Mouse (Mus musculus) thymus, postnatal 0 days (tissue): Measurements from ENCODE around the gene Exosc9. TPM values are rescaled to one million over a fixed set of nuclear protein-coding genes. Genes with fewer than 3 reads are reported as not detected.
"Not testable (repeated sequence)": the region's sequence is repeated elsewhere in the genome, so short reads cannot be mapped to it uniquely, and the experiment has no call there.

Experiments used
- DNase-seq: peaks from one replicate; pipeline ENCODE4 v3.0.0-alpha.2; 2015; ENCODE audit warnings: low spot score
- polyA plus RNA-seq: library from polyadenylated mRNA; unstranded; fragments of >200 nt; fragmentation: Nextera tagmentation; extraction: Ambion mirVana; gene quantifications from 2 replicates; pipeline ENCODE4 v1.2.1, GENCODE M21; 2015

Gene Exosc9
- polyA plus RNA-seq, 1 experiment from 2014 or later: 61.4 TPM

- no peak for DNase-seq
Measured at GRCm38 (mm10) chr3:36551851-36552384, 488 bp upstream of the Exosc9 start.

GRCm38 (mm10) chr3:36557601-36558000, 5.2 kb downstream of the Exosc9 start:
- DNase-seq: no peak

DNA sequence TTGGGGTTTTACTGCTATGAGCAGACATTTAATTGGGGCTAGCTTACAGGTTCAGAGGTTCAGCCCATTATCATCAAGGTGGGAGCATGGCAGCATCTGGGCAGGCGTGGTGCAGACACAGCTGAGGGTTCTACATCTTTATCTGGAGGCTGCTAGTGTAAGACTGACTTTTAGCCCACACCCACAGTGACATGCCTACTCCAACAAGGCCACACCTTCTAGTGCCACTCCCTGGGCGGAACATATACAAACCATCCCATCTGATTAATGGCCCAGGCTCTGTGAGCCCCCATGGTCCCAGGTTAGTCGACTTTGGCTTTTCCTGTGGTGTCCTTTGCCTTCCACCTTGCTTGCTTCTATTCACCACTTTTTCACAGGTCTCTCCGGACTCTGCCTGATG, 7.2 kb downstream of the Exosc9 start:
- DNase-seq: no peak

DNA sequence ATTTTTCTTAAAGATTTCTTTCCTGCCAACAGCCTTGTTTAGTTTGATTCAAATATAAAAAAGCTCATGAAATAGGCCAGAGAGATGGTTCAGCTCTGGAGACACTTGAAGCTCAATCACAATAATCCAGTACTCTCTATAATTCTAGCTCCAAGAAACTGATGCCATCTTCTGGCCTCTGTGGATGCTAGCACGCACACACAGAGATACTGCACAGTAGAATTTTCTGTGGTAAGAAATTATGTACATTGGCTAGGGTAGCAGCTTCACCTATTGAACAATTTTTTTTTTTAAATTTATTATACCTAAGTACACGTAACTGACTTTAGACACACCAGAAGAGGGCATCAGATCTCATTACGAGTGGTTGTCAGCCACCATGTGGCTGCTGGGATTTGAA, 11.3 kb downstream of the Exosc9 start:
- no peak for DNase-seq

DNA sequence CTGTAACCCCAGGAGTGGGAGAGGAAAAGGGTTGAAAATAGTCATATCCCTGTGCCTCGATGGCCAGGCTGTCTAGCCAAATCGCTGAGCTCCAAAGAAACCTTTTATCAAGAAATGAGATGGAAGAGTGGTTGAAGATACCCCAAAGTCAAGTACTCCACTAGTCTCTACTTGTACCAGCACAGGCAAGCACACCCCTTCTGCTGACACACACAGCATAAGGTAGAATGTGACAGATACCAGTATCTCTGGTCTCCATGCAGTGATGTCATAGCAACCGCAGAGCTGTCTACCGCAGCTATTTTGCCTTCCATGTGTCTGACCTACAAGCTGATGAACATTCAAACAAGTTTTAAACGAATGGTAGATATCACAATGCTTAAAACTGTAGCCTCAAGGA, 17.4 kb downstream of the Exosc9 start:
- no peak for DNase-seq

DNA sequence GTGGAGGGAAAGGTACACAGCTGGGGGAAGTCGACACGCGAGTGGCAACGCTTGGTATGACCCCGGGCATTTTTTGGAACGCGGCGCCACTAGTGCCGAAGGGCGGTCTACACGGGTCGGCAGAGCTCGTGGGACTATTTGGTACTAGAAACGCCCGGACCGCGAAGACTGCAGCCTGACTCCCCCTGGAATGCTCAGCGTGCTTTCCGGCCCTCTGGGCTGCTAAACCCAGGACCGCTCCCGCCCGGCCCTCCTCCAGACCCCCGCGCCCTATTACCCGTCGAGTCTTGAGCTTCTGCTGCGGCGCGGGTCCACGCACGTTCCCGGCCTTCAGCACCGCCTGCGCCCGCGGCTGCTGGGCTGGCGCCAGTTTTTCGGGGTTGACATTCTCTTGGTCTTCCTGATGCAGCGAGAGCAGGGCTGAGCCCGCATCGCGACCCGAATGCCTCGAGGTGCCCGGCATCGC, 19.0 kb downstream of the Exosc9 start:
- DNase-seq: no peak

DNA sequence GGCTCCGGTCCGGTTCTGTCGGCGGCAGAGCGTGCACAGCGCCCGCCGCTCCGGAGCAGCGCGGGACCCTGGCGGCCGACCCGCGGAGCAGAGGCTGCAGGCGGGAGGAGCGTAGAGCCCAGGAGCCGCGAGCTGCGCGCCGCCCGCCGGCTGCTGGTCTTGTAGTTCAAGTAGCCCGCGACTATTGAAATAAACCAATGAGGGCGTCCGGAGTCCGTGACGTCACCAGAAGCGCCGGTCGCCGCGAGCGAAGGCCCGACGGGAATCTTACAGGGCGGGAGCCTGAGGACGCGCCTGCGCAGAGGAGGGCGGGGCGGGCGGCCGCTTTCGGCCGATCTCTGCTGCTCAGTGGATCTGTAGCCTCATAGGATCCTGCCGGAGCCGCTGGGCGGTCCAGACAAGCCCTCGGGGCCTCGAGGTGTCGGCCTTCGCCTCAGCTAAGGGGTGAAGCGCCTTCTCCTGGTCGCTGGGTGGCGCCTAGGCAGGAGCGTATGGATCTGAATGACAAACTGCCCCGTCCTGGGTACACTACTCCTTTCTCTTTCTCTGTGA, 19.5 kb downstream of the Exosc9 start, which contains the start of gene Ccna2:
TSS of gene Ccna2 (minus strand) at position 324 of the 552 bp plus-strand sequence.
- peak; percentile 96 for DNase-seq

- no peak for DNase-seq
Measured at GRCm38 (mm10) chr3:36598811-36599210, 46.4 kb downstream of the Exosc9 start.

GRCm38 (mm10) chr3:36599773-36600172, 47.4 kb downstream of the Exosc9 start:
- DNase-seq: not testable (repeated sequence)

- no peak for DNase-seq
Measured at GRCm38 (mm10) chr3:36605894-36606783, 53.7 kb downstream of the Exosc9 start.

DNA sequence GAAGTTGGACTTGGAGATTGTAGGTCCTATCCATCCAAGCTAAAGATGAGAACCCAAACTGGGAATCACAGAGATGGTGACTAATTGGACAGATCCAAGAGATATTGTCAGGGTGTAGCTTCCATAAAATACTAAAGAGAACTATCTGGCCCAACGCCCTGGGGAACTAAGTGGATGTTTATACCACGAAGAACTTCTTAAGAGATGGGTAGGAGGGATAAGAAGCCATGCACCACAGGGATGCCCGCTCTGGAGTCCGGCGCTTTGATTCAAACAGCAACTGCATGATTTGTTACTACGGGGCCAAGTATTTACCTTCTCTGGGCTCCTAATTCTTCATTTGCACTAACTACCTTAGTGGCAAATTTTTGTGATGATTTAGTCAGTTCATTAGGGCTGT, 60.3 kb downstream of the Exosc9 start:
- no peak for DNase-seq

GRCm38 (mm10) chr3:36613202-36613907, 60.9 kb downstream of the Exosc9 start, which contains the start of gene Bbs7:
Gene Bbs7, minus strand, starts transcription at chr3:36613477.
- DNase-seq: peak; percentile 93

DNA sequence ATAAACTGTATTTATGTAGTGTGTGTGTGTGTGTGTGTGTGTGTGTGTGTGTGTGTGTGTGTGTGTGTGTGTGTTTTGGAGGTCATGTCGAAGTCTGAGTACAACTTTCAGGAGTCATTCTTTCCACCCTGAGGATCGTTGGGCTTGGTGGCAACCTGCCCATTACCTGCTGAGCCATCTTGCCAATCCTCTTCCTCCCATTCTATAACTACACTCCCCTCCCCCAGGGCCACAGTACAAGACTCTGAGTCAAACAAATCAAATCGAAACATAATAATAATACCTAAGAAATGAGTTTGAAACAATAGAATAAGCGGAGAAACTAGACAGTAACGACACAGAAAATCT, 61.5 kb downstream of the Exosc9 start:
- no peak for DNase-seq

Other genes starting within 250 kb of the Exosc9 start
- 329 and 344 TPM in 2 replicates for gene Anxa5, start 76.7 kb upstream of the Exosc9 start, polyA plus RNA-seq
- 2.5 and 3.8 TPM in 2 replicates for gene 1810062G17Rik, start 76.7 kb upstream of the Exosc9 start, polyA plus RNA-seq
- gene Gm11549, start 30.8 kb upstream of the Exosc9 start, polyA plus RNA-seq: 0.14 and 0.16 TPM in 2 replicates
- 170 and 186 TPM in 2 replicates for gene Ccna2, start 19.5 kb downstream of the Exosc9 start, polyA plus RNA-seq
- gene Bbs7, start 60.9 kb downstream of the Exosc9 start, polyA plus RNA-seq: 5.0 and 6.8 TPM in 2 replicates
- gene Trpc3, start 137.6 kb downstream of the Exosc9 start, polyA plus RNA-seq: 0.19 and 0.73 TPM in 2 replicates